9 mouse cellular contexts compared by ENCODE assay signal in genomic region chr17:25609506-25609828, GRCm38 (mm10). TPM values are rescaled to one million over a fixed set of nuclear protein-coding genes. Genes with fewer than 3 reads are reported as not detected.
A peak's percentile ranks its signal among the peaks of the same experiment; 100 is the strongest.
DNase-seq lines count a peak whose midpoint lies in the region; ATAC-seq and TF ChIP-seq lines count a peak whose summit lies in the region.
"Had no signal": no experiment of that assay in that cellular context is flagged by ENCODE, and none has a peak within 500 bp of the region (broad histone marks: within the 10 kb centered on the region; RNA-seq: fewer than 3 reads in every experiment).

No protein-coding gene starts in this region.

- no peak for TF ChIP-seq EP300 in stomach, postnatal 0 days (optimal IDR thresholded peaks at IDR 0.05)

- no peaks in the 10 kb centered on the region for H3K9me3 ChIP-seq in heart, embryonic 13.5 days
- no peaks in the 10 kb centered on the region for H3K9me3 ChIP-seq in stomach, embryonic 14.5 days (ENCODE audit: control insufficient read depth, low read depth, low read length)
- H3K9me3 ChIP-seq in stomach, postnatal 0 days (ENCODE audit: control insufficient read depth, low read length): no peaks in the 10 kb centered on the region
- H3K9me3 ChIP-seq in limb, embryonic 10.5 days (replicated peaks): no peaks in the 10 kb centered on the region

- no peak for DNase-seq in heart, adult 11 months
- no peak for DNase-seq in stomach, postnatal 0 days (ENCODE audit: low spot score)
- no peak for DNase-seq in limb, embryonic 10.5 days (ENCODE audit: low spot score)
- DNase-seq in lung, postnatal 25 days (ENCODE audit: low spot score): no peak
- DNase-seq in testis, postnatal 10 days (ENCODE audit: low spot score): no peak
- no peak for DNase-seq in spleen, postnatal 14 days (ENCODE audit: low spot score in 2 of 2)
- DNase-seq: gastrocnemius, postnatal 25 days had no signal

- H3K4me3 ChIP-seq in heart, embryonic 13.5 days: no peak overlapping the region
- H3K4me3 ChIP-seq in stomach, embryonic 14.5 days (ENCODE audit: low read depth, low read length): no peak overlapping the region
- no peak overlapping the region for H3K4me3 ChIP-seq in stomach, postnatal 0 days (ENCODE audit: low read depth, low read length)
- H3K4me3 ChIP-seq in limb, embryonic 10.5 days: no peak overlapping the region

- TF ChIP-seq CTCF in stomach, postnatal 0 days (IDR thresholded peaks at IDR 0.05; ENCODE audit: low read depth): no peak

- H3K9ac ChIP-seq in heart, embryonic 13.5 days: peak overlapping the region; percentile 4; the same call in 1 of the 2 replicates
- no peak overlapping the region for H3K9ac ChIP-seq in stomach, embryonic 14.5 days (replicated peaks; ENCODE audit: low read depth, low read length)
- H3K9ac ChIP-seq in stomach, postnatal 0 days (ENCODE audit: low read length): no peak overlapping the region

- peaks cover 34% of the 10 kb centered on the region for H3K36me3 ChIP-seq in heart, embryonic 13.5 days
- 0 out of 2 replicates have a peak, but pooled peaks cover 4% of the 10 kb centered on the region for H3K36me3 ChIP-seq in stomach, embryonic 14.5 days (ENCODE audit: control insufficient read depth, insufficient read depth, low read length)
- H3K36me3 ChIP-seq in stomach, postnatal 0 days (ENCODE audit: control insufficient read depth, insufficient read depth, low read length): no peaks in the 10 kb centered on the region; the same call in 1 of the 2 replicates
- peaks cover 29% of the 10 kb centered on the region for H3K36me3 ChIP-seq in limb, embryonic 10.5 days

- ATAC-seq in heart, embryonic 13.5 days (ENCODE audit: extremely low read depth, insufficient number of reproducible peaks, low FRiP score, low TSS enrichment): no peak
- no peak for ATAC-seq in stomach, embryonic 14.5 days (ENCODE audit: insufficient number of reproducible peaks, insufficient read depth, low FRiP score, low read depth)
- ATAC-seq in stomach, postnatal 0 days (ENCODE audit: low FRiP score, low TSS enrichment): no peak

- peak overlapping the region; percentile 59; the same call in 1 of the 2 replicates for H3K27ac ChIP-seq in heart, embryonic 13.5 days (replicated peaks)
- H3K27ac ChIP-seq in stomach, embryonic 14.5 days (ENCODE audit: low read length): peak overlapping the region; percentile 55; the same call in 1 of the 2 replicates
- no peak overlapping the region for H3K27ac ChIP-seq in stomach, postnatal 0 days (replicated peaks)
- H3K27ac ChIP-seq in limb, embryonic 10.5 days: 0 out of 2 replicates have a peak overlapping the region, but pooled peaks have one; percentile 27

- WGBS in heart, embryonic 13.5 days: 54% methylated on average over 3 of the region's 3 CpGs
- WGBS in stomach, embryonic 14.5 days: 67% methylated on average over 3 of the region's 3 CpGs
- WGBS in stomach, postnatal 0 days: 68% methylated on average over 3 of the region's 3 CpGs
- WGBS in limb, embryonic 10.5 days: 71% methylated on average over 3 of the region's 3 CpGs

- H3K27me3 ChIP-seq in heart, embryonic 13.5 days (replicated peaks): no peaks in the 10 kb centered on the region
- no peaks in the 10 kb centered on the region for H3K27me3 ChIP-seq in stomach, embryonic 14.5 days (ENCODE audit: control insufficient read depth, insufficient read depth, low read length)
- H3K27me3 ChIP-seq in stomach, postnatal 0 days (ENCODE audit: control insufficient read depth, insufficient read depth, low read length): no peaks in the 10 kb centered on the region
- peaks cover 25% of the 10 kb centered on the region for H3K27me3 ChIP-seq in limb, embryonic 10.5 days (ENCODE audit: low read depth, poor library complexity, severe bottlenecking)

- H3K4me2 ChIP-seq in heart, embryonic 13.5 days: no peak overlapping the region
- H3K4me2 ChIP-seq in stomach, embryonic 14.5 days (replicated peaks; ENCODE audit: low read depth, low read length): no peak overlapping the region
- H3K4me2 ChIP-seq in stomach, postnatal 0 days (replicated peaks; ENCODE audit: low read depth): no peak overlapping the region

- H3K4me1 ChIP-seq in heart, embryonic 13.5 days: peaks cover 53% of the 10 kb centered on the region
- peaks cover 14% of the 10 kb centered on the region for H3K4me1 ChIP-seq in stomach, embryonic 14.5 days (ENCODE audit: control insufficient read depth, insufficient read depth, low read length)
- no peaks in the 10 kb centered on the region for H3K4me1 ChIP-seq in stomach, postnatal 0 days (replicated peaks; ENCODE audit: control insufficient read depth, insufficient read depth)
- peaks cover 58% of the 10 kb centered on the region for H3K4me1 ChIP-seq in limb, embryonic 10.5 days

RNA-seq across cellular contexts. Expression of gene Lmf1, which starts 30.6 kb away (rescaled TPM):
- 30.2 and 35.7 TPM in 2 replicates for polyA plus RNA-seq in heart, embryonic 13.5 days (2015; fragmentation: Nextera tagmentation; extraction: Ambion mirVana)
- 29.0 and 30.1 TPM in 2 replicates for polyA plus RNA-seq in stomach, embryonic 14.5 days (2014; fragmentation: Nextera tagmentation; extraction: Ambion mirVana)
- polyA plus RNA-seq in stomach, postnatal 0 days (2015; fragmentation: Nextera tagmentation; extraction: Ambion mirVana): 16.3 and 17.7 TPM in 2 replicates
- polyA plus RNA-seq in limb, embryonic 10.5 days (2016; fragmentation: Nextera tagmentation; extraction: Ambion mirVana): 28.9 and 29.0 TPM in 2 replicates

RNA-seq across cellular contexts. Expression of gene Sox8, which starts 39.0 kb away (rescaled TPM):
- 0.53 and 1.5 TPM in 2 replicates for polyA plus RNA-seq in heart, embryonic 13.5 days (2015; fragmentation: Nextera tagmentation; extraction: Ambion mirVana)
- polyA plus RNA-seq in stomach, embryonic 14.5 days (2014; fragmentation: Nextera tagmentation; extraction: Ambion mirVana): 7.1 and 8.0 TPM in 2 replicates
- 1.4 and 1.6 TPM in 2 replicates for polyA plus RNA-seq in stomach, postnatal 0 days (2015; fragmentation: Nextera tagmentation; extraction: Ambion mirVana)
- polyA plus RNA-seq in limb, embryonic 10.5 days (2016; fragmentation: Nextera tagmentation; extraction: Ambion mirVana): 11.1 and 13.1 TPM in 2 replicates
